Mouse (Mus musculus) thymus, adult 2 months (tissue): ENCODE measurements around the gene Ttll1. TPM values are rescaled to one million over a fixed set of nuclear protein-coding genes. Genes with fewer than 3 reads are reported as not detected.

Experiments used
- DNase-seq: peaks from one replicate; pipeline ENCODE4 v3.0.0; 2021
- H3K27ac ChIP-seq: fragments of 200-500 bp; 2 replicates; pipeline ENCODE4 v1.5.1; 2012; ENCODE audit warnings: low read length, control low read depth; ENCODE audit not compliant: control insufficient read depth, insufficient read depth
- H3K27me3 ChIP-seq: fragments of 200-500 bp; 2 replicates; pipeline ENCODE4 v1.6.1; 2012; ENCODE audit warnings: mild to moderate bottlenecking, low read length, moderate library complexity, mixed read lengths; ENCODE audit not compliant: control insufficient read depth, insufficient read depth
- H3K36me3 ChIP-seq: fragments of 200-500 bp; 2 replicates; pipeline ENCODE4 v1.6.1; 2012; ENCODE audit warnings: mild to moderate bottlenecking, low read length, moderate library complexity; ENCODE audit not compliant: control insufficient read depth, insufficient read depth
- H3K4me1 ChIP-seq: fragments of 200-500 bp; replicated peaks from 2 replicates; pipeline ENCODE4 v1.6.1; 2012; ENCODE audit warnings: low read length; ENCODE audit not compliant: control insufficient read depth, insufficient read depth
- H3K4me3 ChIP-seq: fragments of 200-500 bp; 2 replicates; pipeline ENCODE4 v1.5.1; 2012; ENCODE audit warnings: mild to moderate bottlenecking, low read length, control low read depth, moderate library complexity; ENCODE audit not compliant: control insufficient read depth, insufficient read depth
- CTCF ChIP-seq: fragments of 200-500 bp; IDR thresholded peaks from 2 replicates; pipeline ENCODE4 v1.5.1; 2012; ENCODE audit warnings: mild to moderate bottlenecking, control low read depth, low read length, moderate library complexity, borderline replicate concordance; ENCODE audit not compliant: control insufficient read depth, poor library complexity, insufficient read depth; ENCODE audit errors: extremely low read depth
- POLR2A ChIP-seq: fragments of 200-500 bp; IDR thresholded peaks from 2 replicates; pipeline ENCODE4 v1.6.1; 2012; ENCODE audit warnings: mild to moderate bottlenecking, low read length, control low read depth, moderate library complexity; ENCODE audit not compliant: control insufficient read depth, poor library complexity, insufficient read depth; ENCODE audit errors: extremely low read depth
- whole genome bisulfite sequencing: fragments of 180-500 bp; shearing (Covaris S2); methylation state at CpG from one replicate; pipeline ENCODE4 v1.1.7; 2018; 5-methylcytosine and 5-hydroxymethylcytosine counted together
- polyA plus RNA-seq: library from polyadenylated mRNA; depleted of rRNA; stranded (reverse); fragments of >200 nt; gene quantifications from 2 replicates; pipeline ENCODE4 v1.2.3, GENCODE M21; 2012

The Ttll1 gene
- polyA plus RNA-seq, 1 experiment, result 10.9 TPM

- H3K4me3 ChIP-seq, result no peak overlapping the region
- 0 out of 2 replicates have a peak, but pooled peaks cover 3% of the 10 kb centered on the region for H3K4me1 ChIP-seq
Observed at GRCm38 (mm10) chr15:83445908-83446307, 64.8 kb downstream of the Ttll1 start.

DNA sequence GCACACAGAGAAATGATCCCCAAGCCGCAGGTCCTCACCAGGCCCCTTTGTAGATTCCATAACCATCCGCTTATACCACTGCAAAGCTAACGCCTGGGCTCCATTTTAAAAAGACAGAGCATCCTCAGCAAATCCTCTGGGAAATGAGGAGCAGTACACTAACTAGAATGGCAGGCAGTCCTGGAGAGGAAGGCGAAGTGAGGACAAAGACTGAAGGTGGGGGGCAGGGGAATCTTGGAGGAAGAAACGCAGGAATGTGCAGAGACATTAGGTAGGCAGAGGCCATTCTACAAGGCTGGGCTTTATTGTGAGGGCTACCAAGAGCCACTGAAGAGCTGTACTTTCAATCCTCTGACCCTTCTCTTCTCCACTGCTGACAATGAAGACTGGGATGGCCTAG, 65.3 kb downstream of the Ttll1 start:
- Histone ChIP-seq H3K27ac (no peak overlapping the region), H3K36me3 (no peaks in the 10 kb centered on the region), H3K4me3 (no peak overlapping the region), H3K4me1 (0 out of 2 replicates have a peak, but pooled peaks cover 3% of the 10 kb centered on the region), H3K27me3 (no peaks in the 10 kb centered on the region)
- WGBS, result 96% methylated on average over 5 of the region's 5 CpGs
- no peak for DNase-seq
- TF ChIP-seq POLR2A, result no peak
- TF ChIP-seq CTCF, result no peak

More at GRCm38 (mm10) chr15:83445908-83446307, 64.8 kb downstream of the Ttll1 start:
- TF ChIP-seq CTCF (no peak), POLR2A (no peak)
- no peaks in the 10 kb centered on the region for H3K36me3 ChIP-seq
- H3K27ac ChIP-seq, result no peak overlapping the region
- DNase-seq, result no peak
- 97% methylated on average over 2 of the region's 2 CpGs for WGBS
- H3K27me3 ChIP-seq, result no peaks in the 10 kb centered on the region

GRCm38 (mm10) chr15:83444425-83444824, 66.3 kb downstream of the Ttll1 start:
- no peak overlapping the region for H3K27ac ChIP-seq
- DNase-seq, result no peak

GRCm38 (mm10) chr15:83442495-83443037, 68.1 kb downstream of the Ttll1 start:
- no peak for DNase-seq
- H3K4me1 ChIP-seq, result 0 out of 2 replicates have a peak, but pooled peaks cover 1% of the 10 kb centered on the region
- WGBS, result 91% methylated on average over 4 of the region's 4 CpGs
- H3K27ac ChIP-seq, result no peak overlapping the region
- no peaks in the 10 kb centered on the region for H3K36me3 ChIP-seq
- no peak overlapping the region for H3K4me3 ChIP-seq
- TF ChIP-seq POLR2A, result no peak
- no peak for TF ChIP-seq CTCF
- H3K27me3 ChIP-seq, result no peaks in the 10 kb centered on the region

More at GRCm38 (mm10) chr15:83444425-83444824, 66.3 kb downstream of the Ttll1 start:
- TF ChIP-seq CTCF (no peak), POLR2A (no peak)
- Histone ChIP-seq H3K4me3 (no peak overlapping the region), H3K4me1 (0 out of 2 replicates have a peak, but pooled peaks cover 3% of the 10 kb centered on the region), H3K36me3 (no peaks in the 10 kb centered on the region), H3K27me3 (no peaks in the 10 kb centered on the region)
- WGBS, result 94% methylated on average over 6 of the region's 6 CpGs

GRCm38 (mm10) chr15:83440726-83441125, 70.0 kb downstream of the Ttll1 start:
- Histone ChIP-seq H3K27me3 (no peaks in the 10 kb centered on the region), H3K4me3 (no peak overlapping the region), H3K27ac (no peak overlapping the region), H3K36me3 (no peaks in the 10 kb centered on the region), H3K4me1 (no peaks in the 10 kb centered on the region)
- TF ChIP-seq CTCF, result no peak
- TF ChIP-seq POLR2A, result no peak
- DNase-seq, result no peak
- WGBS, result 90% methylated on average over 5 of the region's 5 CpGs

DNA sequence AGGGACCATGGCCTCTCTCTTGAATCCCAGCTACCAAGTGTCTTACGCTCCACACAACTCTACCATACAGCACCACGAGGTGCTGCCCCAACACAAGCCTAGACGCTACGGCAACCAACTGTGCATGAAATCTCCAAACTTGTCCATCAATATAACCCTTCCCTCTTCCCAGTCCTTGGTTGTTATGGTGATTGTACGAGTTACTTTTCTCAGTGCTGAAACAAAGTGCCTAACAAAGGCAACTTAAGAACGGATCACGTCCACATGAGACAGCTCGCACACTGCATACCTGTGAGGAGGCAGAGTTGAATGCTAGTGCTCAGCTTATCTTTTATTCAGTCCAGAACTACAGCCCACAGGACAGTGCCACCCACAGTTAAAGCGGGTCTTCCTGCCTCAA, 74.2 kb downstream of the Ttll1 start:
- Histone ChIP-seq H3K4me3 (no peak overlapping the region), H3K27ac (no peak overlapping the region), H3K36me3 (no peaks in the 10 kb centered on the region), H3K4me1 (peaks cover 12% of the 10 kb centered on the region), H3K27me3 (no peaks in the 10 kb centered on the region)
- TF ChIP-seq POLR2A, result no peak
- DNase-seq, result no peak
- WGBS, result 94% methylated on average over 9 of the region's 9 CpGs
